Mouse (Mus musculus): ENCODE results near the gene Rgsl1. TPM values are rescaled to one million over a fixed set of nuclear protein-coding genes. Genes with fewer than 3 reads are reported as not detected.

Gene Rgsl1
- polyA plus RNA-seq, 1 experiment from 2014 or later = 0.09 TPM

- Histone ChIP-seq H3K9ac (no peak overlapping the region), H3K4me3 (no peak overlapping the region), H3K9me3 (no peaks in the 10 kb centered on the region), H3K4me2 (replicated peaks) (no peak overlapping the region), H3K4me1 (no peaks in the 10 kb centered on the region), H3K27ac (no peak overlapping the region), H3K36me3 (no peaks in the 10 kb centered on the region), H3K27me3 (no peaks in the 10 kb centered on the region)
- WGBS = 76% methylated on average over 4 of the region's 4 CpGs
- ATAC-seq (ENCODE audit: low FRiP score, low read depth) = no peak
Observed at GRCm38 (mm10) chr1:153830746-153831145, 13.2 kb downstream of the Rgsl1 start.

GRCm38 (mm10) chr1:153820216-153820615, 23.7 kb downstream of the Rgsl1 start:
- no peaks in the 10 kb centered on the region for H3K36me3 ChIP-seq
- no peaks in the 10 kb centered on the region for H3K4me1 ChIP-seq
- no peak overlapping the region for H3K27ac ChIP-seq
- H3K9me3 ChIP-seq = no peaks in the 10 kb centered on the region
- no peak overlapping the region for H3K9ac ChIP-seq
- H3K4me2 ChIP-seq (replicated peaks) = no peak overlapping the region
- no peak overlapping the region for H3K4me3 ChIP-seq
- no peak for ATAC-seq (ENCODE audit: low FRiP score, low read depth)
- WGBS = 89% methylated on average over 3 of the region's 3 CpGs
- 0 out of 2 replicates have a peak, but pooled peaks cover 3% of the 10 kb centered on the region for H3K27me3 ChIP-seq

DNA sequence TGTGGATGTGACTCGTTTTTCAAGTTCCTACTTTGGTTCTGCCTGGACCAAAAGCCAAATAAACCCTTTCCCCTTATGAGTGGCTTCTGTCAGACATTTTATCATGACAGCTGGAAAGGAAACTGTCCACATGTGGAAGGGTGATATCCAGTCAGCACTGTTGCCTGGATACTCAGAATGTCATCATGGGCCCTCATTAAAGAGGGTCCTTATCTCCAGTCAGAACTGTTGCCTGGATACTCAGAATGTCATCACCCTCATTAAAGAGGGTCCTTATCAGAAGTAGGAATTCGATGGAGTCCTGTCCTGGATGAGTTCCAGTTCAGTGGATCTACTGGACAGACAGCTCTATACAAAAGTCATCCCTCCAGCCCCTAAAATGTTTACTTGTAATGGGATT, 29.7 kb downstream of the Rgsl1 start:
- WGBS = 58% methylated on average over 2 of the region's 2 CpGs

GRCm38 (mm10) chr1:153807390-153807993, 36.5 kb downstream of the Rgsl1 start:
- no peak overlapping the region for H3K4me2 ChIP-seq (replicated peaks)
- 52% methylated on average over 13 of the region's 13 CpGs for WGBS
- no peaks in the 10 kb centered on the region for H3K9me3 ChIP-seq
- no peaks in the 10 kb centered on the region for H3K36me3 ChIP-seq
- no peak for ATAC-seq (ENCODE audit: low FRiP score, low read depth)
- no peak overlapping the region for H3K27ac ChIP-seq
- no peaks in the 10 kb centered on the region for H3K4me1 ChIP-seq
- H3K4me3 ChIP-seq = no peak overlapping the region
- no peaks in the 10 kb centered on the region for H3K27me3 ChIP-seq
- H3K9ac ChIP-seq = no peak overlapping the region

More for the DNA sequence above, 29.7 kb downstream of the Rgsl1 start:
- no peaks in the 10 kb centered on the region for H3K36me3 ChIP-seq
- no peak for ATAC-seq (ENCODE audit: low FRiP score, low read depth)
- no peak overlapping the region for H3K9ac ChIP-seq
- no peak overlapping the region for H3K4me3 ChIP-seq
- no peak overlapping the region for H3K4me2 ChIP-seq (replicated peaks)
- no peak overlapping the region for H3K27ac ChIP-seq
- 0 out of 2 replicates have a peak, but pooled peaks cover 3% of the 10 kb centered on the region for H3K27me3 ChIP-seq
- H3K4me1 ChIP-seq = no peaks in the 10 kb centered on the region
- H3K9me3 ChIP-seq = no peaks in the 10 kb centered on the region

DNA sequence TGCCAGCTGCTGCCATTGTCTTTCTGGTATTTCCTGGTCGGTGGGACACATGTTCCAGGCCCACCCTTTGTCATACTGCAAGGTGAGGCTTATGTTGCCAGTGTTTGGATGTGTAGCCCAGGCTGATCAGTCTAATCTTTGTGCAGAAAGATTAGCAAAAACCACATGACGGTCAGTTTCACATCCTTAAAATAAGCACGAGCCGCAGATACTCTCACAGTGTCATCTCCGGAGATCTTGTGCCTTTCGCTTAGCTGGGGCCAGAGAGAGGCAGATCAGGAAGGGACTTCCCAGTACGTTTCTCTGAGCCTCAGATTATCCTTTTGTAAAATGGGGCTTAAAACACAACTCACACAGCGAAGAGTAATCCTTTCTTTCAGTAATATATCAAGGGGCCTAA, 40.4 kb downstream of the Rgsl1 start:
- Histone ChIP-seq H3K9me3 (no peaks in the 10 kb centered on the region), H3K4me3 (no peak overlapping the region), H3K27ac (no peak overlapping the region), H3K4me1 (no peaks in the 10 kb centered on the region), H3K27me3 (no peaks in the 10 kb centered on the region), H3K36me3 (no peaks in the 10 kb centered on the region), H3K4me2 (replicated peaks) (no peak overlapping the region), H3K9ac (no peak overlapping the region)
- WGBS = 81% methylated on average over 8 of the region's 8 CpGs
- no peak for ATAC-seq (ENCODE audit: low FRiP score, low read depth)

DNA sequence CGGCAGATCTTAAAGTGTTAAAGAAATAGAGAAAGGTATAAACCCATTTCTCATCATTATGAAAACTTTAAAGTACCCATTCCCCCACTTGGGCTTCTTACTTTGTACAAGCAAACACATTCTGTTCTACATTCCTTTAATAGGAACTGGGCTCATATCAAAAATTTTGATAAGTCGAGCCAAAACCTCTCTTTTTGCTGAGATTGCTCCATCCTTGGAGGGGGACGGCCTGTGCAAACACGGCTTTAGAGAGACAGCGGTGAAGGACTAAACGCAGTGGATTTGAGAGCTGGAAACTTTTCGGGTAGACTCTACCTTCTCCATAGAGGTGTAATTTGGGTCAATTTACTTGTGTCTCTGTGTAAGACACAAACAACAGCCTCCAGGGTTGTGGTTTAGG, 41.3 kb downstream of the Rgsl1 start:
- H3K27ac ChIP-seq = no peak overlapping the region
- WGBS = 84% methylated on average over 7 of the region's 7 CpGs
- H3K9me3 ChIP-seq = no peaks in the 10 kb centered on the region
- no peaks in the 10 kb centered on the region for H3K27me3 ChIP-seq
- no peaks in the 10 kb centered on the region for H3K36me3 ChIP-seq
- no peaks in the 10 kb centered on the region for H3K4me1 ChIP-seq
- no peak overlapping the region for H3K4me2 ChIP-seq (replicated peaks)
- no peak overlapping the region for H3K4me3 ChIP-seq
- ATAC-seq (ENCODE audit: low FRiP score, low read depth) = no peak
- H3K9ac ChIP-seq = no peak overlapping the region

DNA sequence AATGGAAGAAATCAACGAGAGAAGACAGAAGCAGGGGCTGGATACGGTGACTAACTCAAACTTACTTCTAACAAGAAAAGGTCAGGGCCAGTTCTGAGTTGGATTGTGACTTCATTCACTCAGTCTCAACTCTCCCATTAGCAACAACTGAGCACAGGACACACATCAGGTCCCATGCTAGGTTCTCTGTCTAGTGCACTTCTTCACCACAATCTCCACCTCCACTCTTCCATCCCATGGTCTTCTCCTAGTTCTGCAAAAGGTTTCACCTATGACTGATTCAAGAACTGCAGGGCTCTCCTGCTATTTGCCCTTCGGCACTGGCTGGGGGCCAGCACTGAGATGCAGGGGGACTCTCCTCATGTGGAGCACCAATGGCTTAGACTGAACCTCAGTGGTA, 49.7 kb downstream of the Rgsl1 start:
- Histone ChIP-seq H3K36me3 (no peaks in the 10 kb centered on the region), H3K4me2 (replicated peaks) (no peak overlapping the region), H3K27ac (no peak overlapping the region), H3K27me3 (no peaks in the 10 kb centered on the region), H3K4me1 (no peaks in the 10 kb centered on the region), H3K4me3 (no peak overlapping the region), H3K9me3 (no peaks in the 10 kb centered on the region), H3K9ac (no peak overlapping the region)
- WGBS = 72% methylated on average over 3 of the region's 3 CpGs
- ATAC-seq (ENCODE audit: low FRiP score, low read depth) = no peak

GRCm38 (mm10) chr1:153790708-153791107, 53.2 kb downstream of the Rgsl1 start:
- H3K27ac ChIP-seq = no peak overlapping the region
- ATAC-seq (ENCODE audit: low FRiP score, low read depth) = no peak
- H3K36me3 ChIP-seq = no peaks in the 10 kb centered on the region
- 64% methylated on average over 2 of the region's 2 CpGs for WGBS
- no peaks in the 10 kb centered on the region for H3K4me1 ChIP-seq
- no peak overlapping the region for H3K4me2 ChIP-seq (replicated peaks)
- H3K27me3 ChIP-seq = no peaks in the 10 kb centered on the region
- H3K9ac ChIP-seq = no peak overlapping the region
- no peak overlapping the region for H3K4me3 ChIP-seq
- H3K9me3 ChIP-seq = no peaks in the 10 kb centered on the region

DNA sequence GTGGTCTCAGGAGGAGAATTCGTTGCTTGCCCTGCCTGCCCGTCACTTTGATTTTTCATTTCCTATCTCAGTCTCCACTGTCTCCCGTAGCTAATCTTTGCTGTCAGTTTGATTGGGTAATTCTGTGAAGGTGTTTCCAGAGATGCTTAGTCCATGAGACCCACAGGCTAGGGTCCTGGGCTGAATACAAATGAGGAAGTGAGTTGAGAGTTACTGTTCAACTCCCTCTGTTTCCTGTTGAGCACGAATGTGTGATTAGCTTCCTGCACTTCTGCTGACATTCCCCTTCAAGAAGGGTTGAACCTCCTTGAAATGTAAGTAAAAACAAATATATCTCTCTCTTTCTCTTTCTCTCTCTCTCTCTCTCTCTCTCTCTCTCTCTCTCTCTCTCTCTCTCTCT, 58.3 kb downstream of the Rgsl1 start:
- no peak overlapping the region for H3K4me3 ChIP-seq
- WGBS = 76% methylated on average over 4 of the region's 4 CpGs
- H3K27ac ChIP-seq = no peak overlapping the region
- no peaks in the 10 kb centered on the region for H3K36me3 ChIP-seq
- H3K4me1 ChIP-seq = no peaks in the 10 kb centered on the region
- no peak overlapping the region for H3K4me2 ChIP-seq (replicated peaks)
- H3K9ac ChIP-seq = no peak overlapping the region
- H3K9me3 ChIP-seq = no peaks in the 10 kb centered on the region
- ATAC-seq (ENCODE audit: low FRiP score, low read depth) = no peak
- no peaks in the 10 kb centered on the region for H3K27me3 ChIP-seq

GRCm38 (mm10) chr1:153783339-153783738, 60.6 kb downstream of the Rgsl1 start:
- Histone ChIP-seq H3K9me3 (no peaks in the 10 kb centered on the region), H3K27me3 (no peaks in the 10 kb centered on the region), H3K9ac (no peak overlapping the region)

DNA sequence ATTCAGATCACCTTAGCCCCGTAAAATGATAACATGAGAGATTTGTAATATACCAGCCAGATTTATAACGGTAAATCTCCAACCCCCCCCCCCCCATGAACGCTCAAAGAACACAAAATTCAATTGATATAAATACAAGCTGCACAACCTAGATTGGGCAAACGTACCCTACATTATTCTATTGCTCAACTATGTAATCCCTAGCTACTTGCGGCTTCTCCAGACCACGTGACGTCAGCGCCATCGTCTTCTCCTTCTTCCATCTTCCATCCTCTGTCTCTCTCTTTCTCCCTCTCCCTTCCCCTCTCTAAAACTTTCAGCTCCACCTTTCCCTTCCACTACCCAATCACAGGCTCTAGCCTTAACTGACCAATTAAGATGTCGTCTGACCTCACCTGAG, 65.7 kb downstream of the Rgsl1 start:
- Histone ChIP-seq H3K4me1 (no peaks in the 10 kb centered on the region), H3K27me3 (no peaks in the 10 kb centered on the region), H3K4me3 (no peak overlapping the region), H3K27ac (no peak overlapping the region), H3K9ac (no peak overlapping the region), H3K4me2 (replicated peaks) (no peak overlapping the region), H3K9me3 (no peaks in the 10 kb centered on the region), H3K36me3 (no peaks in the 10 kb centered on the region)
- 84% methylated on average over 10 of the region's 10 CpGs for WGBS
- ATAC-seq (ENCODE audit: low FRiP score, low read depth) = no peak

More at GRCm38 (mm10) chr1:153783339-153783738, 60.6 kb downstream of the Rgsl1 start:
- ATAC-seq (ENCODE audit: low FRiP score, low read depth) = no peak
- H3K4me3 ChIP-seq = no peak overlapping the region
- no peaks in the 10 kb centered on the region for H3K36me3 ChIP-seq
- H3K4me1 ChIP-seq = no peaks in the 10 kb centered on the region
- no peak overlapping the region for H3K27ac ChIP-seq
- H3K4me2 ChIP-seq (replicated peaks) = no peak overlapping the region
- 28% methylated on average over 1 of the region's 1 CpGs for WGBS

DNA sequence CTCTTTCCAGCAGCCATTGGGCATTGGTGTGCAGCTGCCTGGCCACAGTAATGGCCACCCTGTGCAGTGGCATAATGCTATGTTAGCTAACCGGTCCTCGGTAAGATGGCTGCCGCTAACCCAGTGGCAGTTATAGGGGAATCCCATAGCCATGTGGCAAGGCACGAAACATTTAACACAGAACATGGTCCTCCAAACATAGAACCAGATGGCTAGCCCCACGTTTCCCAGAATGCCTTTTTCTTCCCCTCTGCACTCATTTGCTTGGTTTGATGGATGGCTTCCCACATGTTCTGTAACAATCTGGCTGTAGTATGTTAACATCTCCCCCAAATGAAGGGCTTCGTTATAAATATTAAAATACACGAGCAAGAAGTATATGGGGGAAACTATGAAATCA, 67.7 kb downstream of the Rgsl1 start:
- H3K36me3 ChIP-seq = no peaks in the 10 kb centered on the region
- no peaks in the 10 kb centered on the region for H3K9me3 ChIP-seq
- no peaks in the 10 kb centered on the region for H3K27me3 ChIP-seq
- no peak overlapping the region for H3K4me2 ChIP-seq (replicated peaks)
- ATAC-seq (ENCODE audit: low FRiP score, low read depth) = no peak
- H3K27ac ChIP-seq = no peak overlapping the region
- H3K4me1 ChIP-seq = no peaks in the 10 kb centered on the region
- H3K9ac ChIP-seq = no peak overlapping the region
- WGBS = 80% methylated on average over 7 of the region's 7 CpGs
- H3K4me3 ChIP-seq = no peak overlapping the region

DNA sequence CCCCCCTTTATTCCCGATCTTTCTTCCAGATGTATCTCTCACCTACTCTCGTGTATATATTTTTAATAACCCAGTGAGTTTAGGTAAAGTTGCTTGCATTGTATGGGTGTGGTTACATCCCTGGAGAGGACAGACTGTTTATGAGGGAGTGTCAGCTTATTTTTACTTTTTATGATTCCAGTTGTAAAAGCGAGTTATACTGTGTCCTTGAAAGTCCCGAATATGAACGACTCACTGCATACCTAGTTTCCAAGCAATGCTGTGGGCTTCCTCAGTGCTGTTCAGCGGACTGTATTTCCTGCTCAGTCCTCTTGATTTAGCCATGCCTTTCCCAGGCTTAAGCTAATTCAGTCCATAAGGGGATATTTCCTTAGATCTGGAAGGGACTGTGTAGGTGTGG, 68.8 kb downstream of the Rgsl1 start:
- H3K4me2 ChIP-seq (replicated peaks) = no peak overlapping the region
- H3K9me3 ChIP-seq = no peaks in the 10 kb centered on the region
- WGBS = 59% methylated on average over 6 of the region's 6 CpGs
- ATAC-seq (ENCODE audit: low FRiP score, low read depth) = no peak; the same call in 1 of the 2 replicates
- H3K27ac ChIP-seq = no peak overlapping the region
- no peak overlapping the region for H3K9ac ChIP-seq
- H3K36me3 ChIP-seq = no peaks in the 10 kb centered on the region
- H3K4me1 ChIP-seq = 0 out of 2 replicates have a peak, but pooled peaks cover 3% of the 10 kb centered on the region
- H3K27me3 ChIP-seq = no peaks in the 10 kb centered on the region
- H3K4me3 ChIP-seq = no peak overlapping the region
